Mouse (Mus musculus) stomach, postnatal 0 days (tissue): ENCODE measurements around the gene Tmem273. TPM values are rescaled to one million over a fixed set of nuclear protein-coding genes. Genes with fewer than 3 reads are reported as not detected.
A peak's percentile ranks its signal among the peaks of the same experiment; 100 is the strongest.

Experiments used
- ATAC-seq: fragments of 200-750 bp; cut with Nextera tagmentation; 2 replicates; pipeline ENCODE4 v1.8.0; 2017; ENCODE audit not compliant: low FRiP score, low TSS enrichment
- DNase-seq: peaks from one replicate; pipeline ENCODE4 v3.0.0-alpha.2; 2016; ENCODE audit warnings: low spot score
- H3K27ac ChIP-seq: fragments of 300-500 bp; sonication (generic); replicated peaks from 2 replicates; pipeline ENCODE4 v1.5.1; 2014; ENCODE audit warnings: mild to moderate bottlenecking, control low read depth
- H3K27me3 ChIP-seq: fragments of 300-500 bp; sonication (generic); 2 replicates; pipeline ENCODE4 v1.6.1; 2014; ENCODE audit warnings: low read length; ENCODE audit not compliant: control insufficient read depth, insufficient read depth
- H3K36me3 ChIP-seq: fragments of 300-500 bp; sonication (generic); 2 replicates; pipeline ENCODE4 v1.6.1; 2014; ENCODE audit warnings: low read length, mixed read lengths; ENCODE audit not compliant: control insufficient read depth, insufficient read depth
- H3K4me1 ChIP-seq: fragments of 300-500 bp; sonication (generic); replicated peaks from 2 replicates; pipeline ENCODE4 v1.6.1; 2014; ENCODE audit warnings: antibody characterized with exemption; ENCODE audit not compliant: control insufficient read depth, insufficient read depth
- H3K4me2 ChIP-seq: fragments of 300-500 bp; sonication (generic); replicated peaks from 2 replicates; pipeline ENCODE4 v1.6.1; 2014; ENCODE audit warnings: low read depth, mild to moderate bottlenecking, control low read depth, moderate library complexity
- H3K4me3 ChIP-seq: fragments of 300-500 bp; sonication (generic); 2 replicates; pipeline ENCODE4 v1.5.1; 2014; ENCODE audit warnings: low read depth, low read length, control low read depth
- H3K9ac ChIP-seq: fragments of 300-500 bp; sonication (generic); 2 replicates; pipeline ENCODE4 v1.6.1; 2014; ENCODE audit warnings: mild to moderate bottlenecking, low read length, control low read depth, mixed read lengths
- H3K9me3 ChIP-seq: fragments of 300-500 bp; sonication (generic); 2 replicates; pipeline ENCODE4 v1.6.1; 2016; ENCODE audit warnings: low read length; ENCODE audit not compliant: control insufficient read depth
- CTCF ChIP-seq: IDR thresholded peaks from 2 replicates; pipeline ENCODE4 v1.5.1; 2016; ENCODE audit warnings: antibody characterized with exemption, low read depth, mild to moderate bottlenecking, moderate library complexity
- EP300 ChIP-seq: optimal IDR thresholded peaks from 2 replicates; pipeline ENCODE3; 2016; ENCODE audit warnings: antibody characterized with exemption
- WGBS: fragments of 180-500 bp; shearing (Covaris S2); extraction: QIAGEN DNeasy Blood & Tissue Kit; methylation state at CpG from one replicate; pipeline ENCODE4 v1.1.7; 2014; 5-methylcytosine and 5-hydroxymethylcytosine counted together
- polyA plus RNA-seq: library from polyadenylated mRNA; unstranded; fragments of >200 nt; fragmentation: Nextera tagmentation; extraction: Ambion mirVana; gene quantifications from 2 replicates; pipeline ENCODE4 v1.2.1, GENCODE M21; 2015

Tmem273 gene
- polyA plus RNA-seq, 1 experiment from 2014 or later = 0.55 TPM

GRCm38 (mm10) chr14:32856681-32857328, 71.0 kb downstream of the Tmem273 start, which contains the start of gene Vstm4:
TSS of gene Vstm4 (plus strand) at chr14:32856756.
- ATAC-seq = peak; percentile 79
- Histone ChIP-seq H3K4me2 (peak within 1 kb of the TSS; percentile 64), H3K9ac (peak within 1 kb of the TSS; percentile 80), H3K9me3 (no peaks in the 10 kb centered on the region), H3K4me1 (peaks cover 4% of the 10 kb centered on the region; the same call in 1 of the 2 replicates), H3K27ac (peak within 1 kb of the TSS; percentile 86), H3K36me3 (no peaks in the 10 kb centered on the region), H3K27me3 (no peaks in the 10 kb centered on the region), H3K4me3 (peak within 1 kb of the TSS; percentile 57)
- peak; percentile 56 for DNase-seq
- TF ChIP-seq EP300 = no peak
- no peak; the same call in 1 of the 2 replicates for TF ChIP-seq CTCF
- WGBS = under 1% methylated on average over 65 of the region's 68 CpGs

GRCm38 (mm10) chr14:32858361-32858760, 72.6 kb downstream of the Tmem273 start:
- Histone ChIP-seq H3K4me3 (no peak overlapping the region), H3K27me3 (no peaks in the 10 kb centered on the region), H3K9me3 (no peaks in the 10 kb centered on the region), H3K9ac (no peak overlapping the region), H3K27ac (no peak overlapping the region), H3K36me3 (no peaks in the 10 kb centered on the region), H3K4me2 (no peak overlapping the region), H3K4me1 (peaks cover 4% of the 10 kb centered on the region; the same call in 1 of the 2 replicates)
- 89% methylated on average over 10 of the region's 10 CpGs for WGBS
- DNase-seq (peak; percentile 11), ATAC-seq (no peak)
- TF ChIP-seq CTCF (no peak), EP300 (no peak)

GRCm38 (mm10) chr14:32858941-32859510, 73.3 kb downstream of the Tmem273 start:
- DNase-seq = peak; percentile 7
- H3K9ac ChIP-seq = no peak overlapping the region
- 68% methylated on average over 6 of the region's 6 CpGs for WGBS
- H3K4me3 ChIP-seq = no peak overlapping the region
- peaks cover 4% of the 10 kb centered on the region; the same call in 1 of the 2 replicates for H3K4me1 ChIP-seq
- no peaks in the 10 kb centered on the region for H3K9me3 ChIP-seq
- H3K4me2 ChIP-seq = no peak overlapping the region
- ATAC-seq = no peak
- H3K27ac ChIP-seq = no peak overlapping the region
- no peaks in the 10 kb centered on the region for H3K27me3 ChIP-seq
- H3K36me3 ChIP-seq = no peaks in the 10 kb centered on the region
- no peak for TF ChIP-seq CTCF
- TF ChIP-seq EP300 = no peak

- H3K27ac ChIP-seq = no peak overlapping the region
- no peak overlapping the region for H3K4me2 ChIP-seq
- H3K9ac ChIP-seq = no peak overlapping the region
- H3K4me3 ChIP-seq = no peak overlapping the region
- H3K4me1 ChIP-seq = peaks cover 4% of the 10 kb centered on the region; the same call in 1 of the 2 replicates
- peak; percentile 13 for DNase-seq
- TF ChIP-seq EP300 = no peak
- no peak for TF ChIP-seq CTCF
- ATAC-seq = no peak
- WGBS = 57% methylated on average over 11 of the region's 11 CpGs
- no peaks in the 10 kb centered on the region for H3K36me3 ChIP-seq
- no peaks in the 10 kb centered on the region for H3K27me3 ChIP-seq
- H3K9me3 ChIP-seq = no peaks in the 10 kb centered on the region
Observed at GRCm38 (mm10) chr14:32859831-32860569, 74.2 kb downstream of the Tmem273 start.

GRCm38 (mm10) chr14:32861149-32861581, 75.4 kb downstream of the Tmem273 start:
- Histone ChIP-seq H3K36me3 (no peaks in the 10 kb centered on the region), H3K9ac (no peak overlapping the region), H3K4me2 (no peak overlapping the region), H3K4me3 (no peak overlapping the region), H3K4me1 (peaks cover 4% of the 10 kb centered on the region; the same call in 1 of the 2 replicates), H3K27ac (peak overlapping the region; percentile 67), H3K9me3 (no peaks in the 10 kb centered on the region), H3K27me3 (no peaks in the 10 kb centered on the region)
- no peak for TF ChIP-seq EP300
- no peak for TF ChIP-seq CTCF
- DNase-seq = peak; percentile 13
- WGBS = 28% methylated on average over 6 of the region's 6 CpGs
- ATAC-seq = peak; percentile 71
